ENCODE assay signal across 23 mouse cellular contexts in the genomic region with DNA sequence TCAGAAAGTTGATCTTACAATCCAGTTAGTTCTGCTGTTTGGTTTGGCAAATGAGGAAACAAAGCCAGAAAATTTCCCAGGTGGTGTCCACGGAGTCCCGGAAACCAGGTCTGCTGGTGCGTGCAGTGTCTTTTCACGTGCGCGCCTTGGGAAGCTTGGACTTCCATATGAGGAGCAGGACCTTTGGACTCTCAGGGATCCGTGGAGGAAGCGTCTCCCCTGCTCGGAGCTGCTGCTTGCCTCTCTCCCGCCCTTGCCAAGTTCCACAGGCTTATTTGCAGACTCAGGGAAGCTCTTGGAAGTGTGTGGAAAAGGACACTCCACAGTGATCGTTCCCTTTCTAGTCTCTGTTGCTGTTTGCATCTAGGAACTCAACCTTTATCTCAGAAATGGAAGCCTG. TPM values are rescaled to one million over a fixed set of nuclear protein-coding genes. Genes with fewer than 3 reads are reported as not detected.
DNase-seq lines count a peak whose midpoint lies in the region; ATAC-seq and TF ChIP-seq lines count a peak whose summit lies in the region.
"Had no signal": no experiment of that assay in that cellular context is flagged by ENCODE, and none has a peak within 500 bp of the region (broad histone marks: within the 10 kb centered on the region; RNA-seq: fewer than 3 reads in every experiment).

No protein-coding gene starts in this region.

- H3K36me3 ChIP-seq in liver, adult 2 months (ENCODE audit: control insufficient read depth, insufficient read depth, low read length) = peaks cover 2% of the 10 kb centered on the region
- H3K36me3 ChIP-seq in liver, embryonic 12.5 days = peaks cover 5% of the 10 kb centered on the region
- H3K36me3 ChIP-seq in midbrain, embryonic 15.5 days (replicated peaks) = no peaks in the 10 kb centered on the region
- H3K36me3 ChIP-seq: forebrain, embryonic 15.5 days had no signal

- WGBS in liver, adult 2 months = 26% methylated on average over 11 of the region's 11 CpGs
- WGBS in liver, embryonic 12.5 days (ENCODE audit: insufficient replicate concordance) = 87% methylated on average over 11 of the region's 11 CpGs
- WGBS in midbrain, embryonic 15.5 days = 90% methylated on average over 11 of the region's 11 CpGs

- ATAC-seq in liver, embryonic 12.5 days = no peak
- no peak for ATAC-seq in CD4-positive, CD25-positive, alpha-beta regulatory T cell, adult 4 months
- no peak for ATAC-seq in activated CD4-positive, CD25-positive, alpha-beta regulatory T cell, adult 4 months
- no peak for ATAC-seq in midbrain, embryonic 15.5 days (replicated peaks)
- ATAC-seq: forebrain, embryonic 15.5 days; hindbrain, embryonic 16.5 days; lung, postnatal 0 days had no signal

- peak overlapping the region; percentile 69 for H3K27ac ChIP-seq in gastrocnemius, adult 2 months
- H3K27ac ChIP-seq in liver, adult 2 months (replicated peaks; ENCODE audit: insufficient read depth, low read depth, low read length) = peak overlapping the region; percentile 26
- H3K27ac ChIP-seq in liver, embryonic 12.5 days = no peak overlapping the region
- no peak overlapping the region for H3K27ac ChIP-seq in midbrain, embryonic 15.5 days
- H3K27ac ChIP-seq: embryonic facial prominence, embryonic 10.5 days; forebrain, embryonic 15.5 days; heart, embryonic 10.5 days; kidney, postnatal 0 days; limb, embryonic 13.5 days; liver, embryonic 15.5 days; midbrain, embryonic 12.5 days had no signal

- H3K9me3 ChIP-seq in liver, embryonic 12.5 days (replicated peaks) = no peaks in the 10 kb centered on the region
- H3K9me3 ChIP-seq in midbrain, embryonic 15.5 days = no peaks in the 10 kb centered on the region
- H3K9me3 ChIP-seq: embryonic facial prominence, embryonic 10.5 days; forebrain, embryonic 15.5 days; heart, embryonic 10.5 days; limb, embryonic 13.5 days; liver, embryonic 15.5 days; midbrain, embryonic 12.5 days had no signal

- no peak overlapping the region for H3K4me2 ChIP-seq in liver, embryonic 12.5 days
- H3K4me2 ChIP-seq in midbrain, embryonic 15.5 days = no peak overlapping the region
- H3K4me2 ChIP-seq: forebrain, embryonic 15.5 days; limb, embryonic 13.5 days; liver, embryonic 15.5 days; midbrain, embryonic 12.5 days had no signal

- intact Hi-C loops in gastrocnemius, adult 2 months (cut with DNase I) = no loop called here

- no peak for TF ChIP-seq POLR2A in liver, adult 2 months (IDR thresholded peaks at IDR 0.05; ENCODE audit: extremely low read depth, insufficient read depth, low read length)

- peaks cover 36% of the 10 kb centered on the region for H3K79me2 ChIP-seq in liver, adult 2 months (ENCODE audit: control insufficient read depth, insufficient read depth, low read length)

- no peak for TF ChIP-seq CTCF in gastrocnemius, adult 2 months (IDR thresholded peaks at IDR 0.05)
- TF ChIP-seq CTCF in liver, adult 2 months (IDR thresholded peaks at IDR 0.05; ENCODE audit: low read depth, low read length) = no peak

- no peak overlapping the region; the same call in 1 of the 2 replicates for H3K9ac ChIP-seq in liver, adult 2 months (ENCODE audit: low read depth, low read length)
- no peak overlapping the region for H3K9ac ChIP-seq in liver, embryonic 12.5 days
- no peak overlapping the region for H3K9ac ChIP-seq in midbrain, embryonic 15.5 days
- H3K9ac ChIP-seq: forebrain, embryonic 15.5 days; limb, embryonic 13.5 days; liver, embryonic 15.5 days; midbrain, embryonic 12.5 days had no signal

- peaks cover 36% of the 10 kb centered on the region for H3K4me1 ChIP-seq in liver, adult 2 months (ENCODE audit: control insufficient read depth, insufficient read depth, low read length)
- peaks cover 50% of the 10 kb centered on the region for H3K4me1 ChIP-seq in liver, embryonic 12.5 days
- peaks cover 15% of the 10 kb centered on the region for H3K4me1 ChIP-seq in midbrain, embryonic 15.5 days

- peak; percentile 51 for DNase-seq in gastrocnemius, adult 2 months
- no peak for DNase-seq in gastrocnemius, adult 8-10 months (ENCODE audit: low spot score in 2 of 2)
- DNase-seq in liver, adult 2 months (ENCODE audit: extremely low read depth, low read depth, low spot score) = peak; percentile 64
- DNase-seq in kidney, postnatal 14 days = peak; percentile 79
- DNase-seq: adrenal gland, postnatal 36 days; cerebellum, adult 11-12 months; cerebellum, postnatal 10 days; layer of hippocampus, adult 9-11 months; right cerebral cortex, postnatal 14 days; spleen, adult 18-20 months had no signal

- H3K4me3 ChIP-seq in gastrocnemius, adult 2 months = peak overlapping the region; percentile 26
- H3K4me3 ChIP-seq in liver, adult 2 months (ENCODE audit: insufficient read depth, low read depth, low read length) = no peak overlapping the region
- H3K4me3 ChIP-seq in liver, embryonic 12.5 days = no peak overlapping the region
- no peak overlapping the region for H3K4me3 ChIP-seq in midbrain, embryonic 15.5 days
- H3K4me3 ChIP-seq: embryonic facial prominence, embryonic 10.5 days; forebrain, embryonic 15.5 days; heart, embryonic 10.5 days; limb, embryonic 13.5 days; liver, embryonic 15.5 days; midbrain, embryonic 12.5 days had no signal

- no peaks in the 10 kb centered on the region for H3K27me3 ChIP-seq in liver, adult 2 months (ENCODE audit: control insufficient read depth, insufficient read depth, low read length)
- no peaks in the 10 kb centered on the region for H3K27me3 ChIP-seq in liver, embryonic 12.5 days (replicated peaks)
- H3K27me3 ChIP-seq in midbrain, embryonic 15.5 days (replicated peaks) = no peaks in the 10 kb centered on the region
- H3K27me3 ChIP-seq: forebrain, embryonic 15.5 days; limb, embryonic 13.5 days; liver, embryonic 15.5 days; midbrain, embryonic 12.5 days had no signal

RNA-seq across cellular contexts. Expression of gene Suclg1, which starts 3.2 kb away (rescaled TPM):
- 100 to 1,000 TPM; 284 to 376 TPM for total RNA-seq in gastrocnemius, adult 2 months (2021)
- 100 to 1,000 TPM; 282 to 315 (median 288) TPM for total RNA-seq in gastrocnemius, adult 8-10 months (2022)
- total RNA-seq in liver, adult 2 months (2014; rRNA removed) = 140 and 163 TPM in 2 replicates
- polyA plus RNA-seq in liver, adult 2 months (2012; rRNA removed) = 136 and 186 TPM in 2 replicates
- polyA plus RNA-seq in liver, embryonic 12.5 days (2016; fragmentation: Nextera tagmentation; extraction: Ambion mirVana) = 132 and 137 TPM in 2 replicates
- polyA plus RNA-seq in CD4-positive, CD25-positive, alpha-beta regulatory T cell, adult 4 months (2017; shearing (Covaris generic)) = 100 to 1,000 TPM; 111 to 123 TPM
- 100 to 1,000 TPM; 126 to 143 TPM for polyA plus RNA-seq in activated CD4-positive, CD25-positive, alpha-beta regulatory T cell, adult 4 months (2017; shearing (Covaris generic))
- 125 and 131 TPM in 2 replicates for polyA plus RNA-seq in midbrain, embryonic 15.5 days (2015; fragmentation: Nextera tagmentation; extraction: Ambion mirVana)

RNA-seq across cellular contexts. Expression of gene Dnah6, which starts 29.9 kb away (rescaled TPM):
- total RNA-seq in gastrocnemius, adult 2 months (2021) = under 1 TPM; 0.03 TPM
- under 1 TPM in 2 of 4 experiments, not detected in 2; 0.02 TPM for total RNA-seq in gastrocnemius, adult 8-10 months (2022)
- not detected in 2 replicates for total RNA-seq in liver, adult 2 months (2014; rRNA removed)
- not detected in 2 replicates for polyA plus RNA-seq in liver, adult 2 months (2012; rRNA removed)
- 0.02 TPM in 2 replicates for polyA plus RNA-seq in liver, embryonic 12.5 days (2016; fragmentation: Nextera tagmentation; extraction: Ambion mirVana)
- not detected for polyA plus RNA-seq in CD4-positive, CD25-positive, alpha-beta regulatory T cell, adult 4 months (2017; shearing (Covaris generic))
- under 1 TPM in 1 of 2 experiments, not detected in 1; 0.13 TPM for polyA plus RNA-seq in activated CD4-positive, CD25-positive, alpha-beta regulatory T cell, adult 4 months (2017; shearing (Covaris generic))
- polyA plus RNA-seq in midbrain, embryonic 15.5 days (2015; fragmentation: Nextera tagmentation; extraction: Ambion mirVana) = 0.28 and 0.31 TPM in 2 replicates

Comparison
In these comparisons a context has a peak if more than half of its experiments do, and no peak if none do; other contexts are left out.
1. DNase-seq: peak in gastrocnemius, adult 2 months (single experiment), liver, adult 2 months (single experiment) and kidney, postnatal 14 days (single experiment); none in gastrocnemius, adult 8-10 months (0 of 2).
2. H3K27ac ChIP-seq: peak in gastrocnemius, adult 2 months (single experiment) and liver, adult 2 months (single experiment); none in liver, embryonic 12.5 days (single experiment) and midbrain, embryonic 15.5 days (single experiment).